Mouse (Mus musculus) frontal cortex, postnatal 36 days (tissue): Measurements from ENCODE around the gene Pi4kb.

Experiments
- DNase-seq, 2 experiments: peaks; one replicate each; pipeline ENCODE4 v3.0.0; 2022; ENCODE audit warnings: low spot score in 2 of 2

Gene Pi4kb

GRCm38 (mm10) chr3:94953764-94954616, 20.5 kb upstream of the Pi4kb start, which contains the start of gene Rfx5:
TSS of gene Rfx5 (plus strand) at chr3:94954075.
- DNase-seq, result peak; percentile 88 to 96

GRCm38 (mm10) chr3:94958295-94958694, 16.2 kb upstream of the Pi4kb start:
- no peak for DNase-seq

- DNase-seq, result no peak
Measured at GRCm38 (mm10) chr3:94959871-94960270, 14.7 kb upstream of the Pi4kb start.

- no peak for DNase-seq
Measured at GRCm38 (mm10) chr3:94960322-94960721, 14.2 kb upstream of the Pi4kb start.

GRCm38 (mm10) chr3:94964989-94965388, 9.5 kb upstream of the Pi4kb start:
- DNase-seq, result no peak

GRCm38 (mm10) chr3:94965878-94966277, 8.7 kb upstream of the Pi4kb start:
- DNase-seq, result no peak

GRCm38 (mm10) chr3:94972552-94972951, 2.0 kb upstream of the Pi4kb start:
- DNase-seq, result no peak

- DNase-seq, result no peak
Measured at GRCm38 (mm10) chr3:94973620-94974019, 911 bp upstream of the Pi4kb start.

GRCm38 (mm10) chr3:94974026-94974527, 454 bp upstream of the Pi4kb start:
- no peak for DNase-seq

GRCm38 (mm10) chr3:94984312-94984711, 9.8 kb downstream of the Pi4kb start:
- DNase-seq, result no peak

- DNase-seq, result no peak
Measured at GRCm38 (mm10) chr3:94985513-94985912, 11.0 kb downstream of the Pi4kb start.

GRCm38 (mm10) chr3:94987578-94987977, 13.0 kb downstream of the Pi4kb start:
- peak in 1 of 2 experiments; percentile 36 for DNase-seq

- no peak for DNase-seq
Measured at GRCm38 (mm10) chr3:94989159-94989761, 14.7 kb downstream of the Pi4kb start.

- DNase-seq, result peak; percentile 84 to 88
Measured at GRCm38 (mm10) chr3:94996946-94997345, 22.4 kb downstream of the Pi4kb start.

- DNase-seq, result no peak
Measured at GRCm38 (mm10) chr3:95002569-95002968, 28.0 kb downstream of the Pi4kb start.

- no peak for DNase-seq
Measured at GRCm38 (mm10) chr3:95003273-95003672, 28.7 kb downstream of the Pi4kb start.

- DNase-seq, result no peak
Measured at GRCm38 (mm10) chr3:95005651-95006050, 31.1 kb downstream of the Pi4kb start.

- DNase-seq, result no peak
Measured at GRCm38 (mm10) chr3:95007706-95008105, 33.2 kb downstream of the Pi4kb start.

GRCm38 (mm10) chr3:95010396-95010795, 35.9 kb downstream of the Pi4kb start:
- no peak for DNase-seq

- DNase-seq, result no peak
Measured at GRCm38 (mm10) chr3:95012982-95013381, 38.5 kb downstream of the Pi4kb start.

GRCm38 (mm10) chr3:95013699-95014427, 39.3 kb downstream of the Pi4kb start:
- no peak for DNase-seq
